Mouse (Mus musculus): ENCODE results near the gene Ehd1.

Gene Ehd1

DNA sequence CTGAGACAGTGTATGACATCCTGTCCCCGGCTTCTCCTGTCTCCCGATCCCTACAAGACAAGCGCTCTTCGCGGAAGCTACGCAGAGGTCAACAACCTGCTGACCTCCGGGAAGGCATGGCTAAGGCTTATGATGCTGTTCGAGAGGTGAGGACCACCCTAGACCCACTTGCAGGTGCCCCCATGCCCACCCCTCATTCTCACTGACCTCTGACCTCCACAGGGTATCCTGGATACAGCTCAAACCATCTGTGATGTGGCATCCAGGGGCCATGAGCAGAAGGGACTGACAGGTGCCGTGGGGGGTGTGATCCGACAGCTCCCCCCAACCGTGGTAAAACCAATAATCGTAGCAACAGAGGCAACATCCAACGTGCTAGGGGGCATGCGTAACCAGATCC, 15.1 kb upstream of the Ehd1 start:
- DNase-seq = peak in 1 of 2 experiments; percentile 15

GRCm38 (mm10) chr19:6262222-6262621, 14.3 kb upstream of the Ehd1 start:
- DNase-seq = peak; percentile 78 to 87

DNA sequence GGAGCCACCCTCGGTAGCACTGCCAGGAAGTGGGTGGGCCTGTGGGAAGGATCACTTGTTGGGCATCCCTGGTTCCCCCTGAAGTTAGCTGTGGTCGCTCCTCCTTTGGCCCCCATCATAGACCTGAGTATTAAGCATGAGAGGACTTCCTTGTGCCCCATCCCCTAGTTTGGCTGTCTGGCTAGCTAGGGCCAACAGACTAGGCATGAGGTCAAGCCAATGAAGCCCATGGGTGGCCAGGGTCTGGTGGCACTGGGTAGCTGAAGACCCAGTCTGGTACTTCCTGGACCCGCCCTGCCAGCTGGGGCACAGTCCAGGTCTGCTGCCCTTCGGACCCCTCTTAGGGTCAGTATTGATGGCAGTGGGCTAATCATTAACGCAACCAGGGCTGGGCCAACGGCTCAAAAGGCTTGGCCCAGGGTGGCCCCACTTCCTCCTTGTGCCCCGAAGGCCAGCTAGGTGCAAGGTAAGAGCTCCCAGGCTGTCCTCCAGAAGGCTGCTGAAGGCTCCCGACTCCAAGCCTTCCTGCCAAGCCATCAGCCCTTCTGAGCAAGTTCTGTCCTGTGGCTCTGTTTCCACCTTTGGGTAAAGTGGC, 13.6 kb upstream of the Ehd1 start:
- peak in 1 of 2 experiments; percentile 31 for DNase-seq

GRCm38 (mm10) chr19:6264200-6264599, 12.3 kb upstream of the Ehd1 start:
- DNase-seq = peak in 1 of 2 experiments; percentile 20

GRCm38 (mm10) chr19:6264945-6265344, 11.6 kb upstream of the Ehd1 start:
- DNase-seq = no peak

- DNase-seq = peak in 1 of 2 experiments; percentile 28
Observed at GRCm38 (mm10) chr19:6265727-6266182, 10.8 kb upstream of the Ehd1 start.

GRCm38 (mm10) chr19:6267306-6268169, 9.0 kb upstream of the Ehd1 start:
- peak; percentile 92 to 95 for DNase-seq

DNA sequence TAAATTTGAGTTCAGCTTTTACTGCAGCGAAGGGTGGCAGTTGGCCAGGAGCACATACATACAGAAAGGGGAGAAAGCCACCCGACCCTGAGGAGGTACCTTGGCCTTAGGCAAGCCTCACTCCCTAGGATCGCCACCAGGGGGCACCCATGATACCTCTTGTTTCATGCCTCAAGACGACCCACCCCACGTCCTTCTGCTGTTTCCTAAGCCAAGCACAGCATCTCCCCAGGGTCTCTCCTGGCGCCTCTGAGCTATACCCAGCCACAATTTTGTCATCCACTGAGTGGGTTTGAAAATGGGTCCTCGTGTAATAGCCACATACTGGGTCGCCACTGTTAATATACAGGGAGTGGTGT, 8.4 kb upstream of the Ehd1 start:
- peak; percentile 84 to 88 for DNase-seq

DNA sequence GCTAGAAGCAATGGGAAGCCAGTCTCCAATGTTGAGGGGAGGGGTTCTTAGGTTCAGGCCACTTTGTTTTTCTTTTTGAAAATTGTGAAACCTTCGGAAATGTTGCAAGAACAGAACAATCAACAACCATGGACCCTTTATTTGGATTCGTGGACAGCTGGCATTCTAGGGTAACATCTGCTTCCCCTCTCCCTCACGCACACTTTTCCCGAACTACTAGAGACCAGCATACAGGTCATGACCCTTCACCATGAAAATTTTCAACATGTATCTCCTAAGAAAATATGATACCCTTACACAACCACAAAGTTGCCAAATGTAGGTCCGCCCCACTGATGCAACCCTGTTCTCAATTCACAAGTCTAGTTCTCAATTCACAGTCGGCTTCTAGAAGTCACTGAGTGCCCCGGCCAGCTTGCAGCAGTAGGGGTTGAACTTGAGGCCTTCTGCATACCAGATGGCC, 7.8 kb upstream of the Ehd1 start:
- DNase-seq = peak in 1 of 2 experiments; percentile 19

DNA sequence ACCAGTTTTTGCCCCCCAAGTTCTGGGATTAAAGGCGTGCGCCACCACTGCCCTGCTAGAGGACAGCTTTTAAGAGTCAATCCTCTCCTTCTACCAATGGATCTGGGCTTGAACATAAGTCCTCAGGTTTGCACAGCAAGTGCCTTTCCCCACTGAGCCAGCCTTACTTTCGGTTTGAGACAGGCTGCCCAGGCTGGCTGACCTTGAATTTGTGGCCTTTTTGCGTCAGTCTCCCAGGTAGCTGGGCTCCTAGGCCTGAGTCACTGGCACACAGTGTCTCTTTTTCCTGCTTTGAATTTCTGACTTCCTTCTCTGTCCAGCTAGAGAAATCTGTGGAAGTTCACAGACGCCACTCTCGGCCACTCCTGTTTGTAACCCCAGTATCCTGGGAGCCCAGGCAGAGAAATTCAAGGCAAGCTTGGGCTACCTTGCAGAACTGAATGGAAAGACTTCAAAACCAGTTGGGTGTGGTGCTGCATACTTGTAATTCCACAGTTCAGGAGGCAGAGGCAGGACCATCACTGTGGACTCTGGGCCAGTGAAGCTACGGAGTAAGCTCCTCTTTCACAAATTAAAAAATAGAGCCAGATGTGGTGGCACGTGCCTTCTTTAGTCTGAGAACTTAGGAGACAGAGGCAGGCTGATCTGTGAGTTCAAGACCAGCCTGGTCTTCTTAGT, 6.6 kb upstream of the Ehd1 start:
- peak in 1 of 2 experiments; percentile 13 for DNase-seq

GRCm38 (mm10) chr19:6270661-6271060, 5.9 kb upstream of the Ehd1 start:
- DNase-seq = peak in 1 of 2 experiments; percentile 12

DNA sequence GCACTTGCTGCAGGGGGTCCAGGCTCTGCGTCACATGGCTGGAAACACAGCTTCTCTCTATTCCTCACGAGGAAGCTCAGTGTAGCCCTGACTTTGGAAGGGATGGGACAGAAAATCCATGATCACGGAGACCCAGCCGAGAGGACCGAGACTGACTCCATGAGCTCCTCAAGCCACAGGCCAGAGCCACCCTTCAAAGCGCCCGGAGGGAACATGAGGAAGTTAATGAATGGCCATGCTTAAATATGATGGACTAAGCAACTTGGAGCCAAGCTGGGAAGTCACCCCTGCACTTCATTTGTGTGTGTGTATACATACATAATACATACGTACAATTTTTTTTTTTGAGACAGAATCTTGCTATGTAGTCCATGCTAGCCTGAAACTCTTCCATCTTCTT, 5.3 kb upstream of the Ehd1 start:
- no peak for DNase-seq

- DNase-seq = no peak
Observed at GRCm38 (mm10) chr19:6272053-6272452, 4.5 kb upstream of the Ehd1 start.

GRCm38 (mm10) chr19:6272738-6273137, 3.8 kb upstream of the Ehd1 start:
- no peak for DNase-seq

DNA sequence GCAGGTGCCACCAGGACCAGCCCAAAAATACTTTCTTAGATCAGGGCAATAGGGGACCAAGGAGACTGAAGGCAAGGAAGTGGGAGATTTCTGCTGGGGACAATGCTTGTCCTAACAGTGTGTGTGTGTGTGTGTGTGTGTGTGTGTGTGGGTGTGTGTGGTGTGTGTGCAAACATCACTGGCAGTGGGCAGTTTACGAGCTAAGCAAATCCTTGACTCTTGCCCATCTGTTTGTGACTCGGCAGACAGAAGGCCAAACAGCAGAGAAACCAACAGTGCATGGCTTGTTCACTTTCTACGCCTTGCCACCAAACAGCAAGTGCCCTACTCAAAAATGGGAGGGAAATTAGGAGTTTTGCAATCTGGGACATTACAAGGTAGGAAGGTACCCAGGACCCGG, 2.9 kb upstream of the Ehd1 start:
- DNase-seq = peak in 1 of 2 experiments; percentile 39

DNA sequence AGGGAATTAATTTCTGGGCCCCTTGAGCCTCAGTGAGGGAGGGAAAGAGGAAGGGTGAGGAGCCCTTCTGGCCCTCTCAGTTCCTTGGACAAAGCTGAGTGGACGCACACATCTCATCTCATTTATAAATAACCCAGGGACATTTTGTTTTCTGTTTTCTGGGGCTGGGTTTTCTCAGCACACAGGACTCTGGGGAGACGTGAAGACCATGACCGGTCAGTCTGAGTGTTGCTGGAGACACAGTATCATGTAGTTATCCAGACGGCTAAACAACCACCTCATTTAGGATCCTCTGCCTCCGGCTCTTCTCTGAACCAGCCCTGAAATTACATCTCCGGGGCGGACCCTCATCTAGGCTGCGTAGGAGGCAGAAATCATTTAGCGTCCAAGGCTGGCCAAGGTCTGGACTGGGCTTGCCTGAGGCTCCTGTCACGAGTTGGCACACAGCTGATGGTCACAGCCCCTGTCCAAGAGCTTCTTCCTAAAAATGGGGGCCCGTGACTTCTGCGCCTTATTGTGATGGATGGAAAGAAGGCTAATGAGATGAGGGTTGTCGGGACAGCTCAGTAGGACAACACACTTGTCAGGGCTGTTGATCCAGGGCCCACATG, 2.4 kb upstream of the Ehd1 start:
- DNase-seq = peak in 1 of 2 experiments; percentile 41

GRCm38 (mm10) chr19:6275740-6276389, 660 bp upstream of the Ehd1 start:
- DNase-seq = no peak

DNA sequence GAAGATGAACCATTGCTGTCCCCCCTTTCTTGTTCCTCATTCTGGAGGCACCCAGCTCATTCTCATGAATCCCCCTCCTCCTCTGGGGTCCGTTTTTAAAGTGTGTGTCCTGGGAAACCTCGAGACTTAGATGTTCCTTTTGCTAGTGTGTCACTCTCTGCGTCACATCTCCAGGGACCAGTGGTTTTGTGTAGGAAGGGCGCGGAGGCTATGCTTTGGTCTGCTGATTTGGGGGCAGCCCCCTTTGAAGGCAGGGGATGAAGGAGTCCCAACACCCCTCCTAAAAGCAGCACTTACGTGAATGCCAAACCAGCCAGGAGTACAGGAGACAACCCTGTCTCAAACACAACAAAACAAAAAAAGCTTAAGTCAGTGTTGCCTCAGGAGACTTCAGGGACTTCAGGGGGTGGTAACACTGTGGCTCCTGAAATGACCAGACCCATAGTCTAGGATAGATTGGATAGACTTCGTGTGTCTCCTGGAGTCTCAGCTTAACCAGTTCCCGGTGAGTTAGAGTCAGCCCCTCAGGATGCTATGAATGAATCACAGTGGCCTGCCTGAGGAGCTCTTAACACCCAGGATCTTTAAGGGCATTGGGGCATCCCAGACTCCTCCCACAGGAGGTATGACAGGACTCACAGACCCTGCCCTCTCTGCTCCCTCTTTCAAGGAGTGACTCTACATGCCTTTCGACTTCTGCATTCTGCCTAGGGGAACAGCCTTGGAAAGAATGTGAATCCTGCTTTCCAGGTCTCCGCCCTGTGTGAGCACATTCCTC, 1.3 kb downstream of the Ehd1 start:
- DNase-seq = peak; percentile 66 to 76

DNA sequence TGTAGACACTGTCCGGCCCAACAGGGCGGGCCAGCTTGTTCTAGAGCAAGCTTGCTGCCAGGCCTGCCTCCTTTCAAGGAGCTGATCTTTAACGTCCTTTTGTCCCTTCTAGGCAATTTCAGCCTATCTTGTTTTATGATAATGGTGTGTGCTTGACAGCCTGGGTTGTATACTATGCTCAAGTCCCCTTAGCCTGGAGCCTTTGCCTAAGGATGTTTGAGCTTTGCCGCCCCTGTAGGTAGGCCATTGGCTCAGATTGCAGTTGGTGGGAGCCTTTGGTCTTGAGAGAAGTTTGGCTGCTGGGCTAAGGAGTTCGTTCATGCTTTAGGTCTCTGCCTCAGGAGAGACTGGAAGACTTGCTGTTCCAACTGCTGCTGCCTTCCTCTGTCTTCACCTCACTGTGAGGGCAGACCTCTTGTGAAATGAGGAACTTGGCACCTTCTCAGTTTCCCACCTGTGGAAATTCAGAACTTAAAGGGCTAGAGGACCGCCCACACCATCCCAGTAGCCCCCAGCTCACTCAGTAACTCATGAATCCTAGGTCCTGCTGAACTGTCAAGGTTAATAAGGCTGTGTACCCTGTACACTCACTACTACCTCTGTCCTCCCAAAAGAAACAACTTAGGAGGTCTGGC, 2.0 kb downstream of the Ehd1 start:
- no peak for DNase-seq

DNA sequence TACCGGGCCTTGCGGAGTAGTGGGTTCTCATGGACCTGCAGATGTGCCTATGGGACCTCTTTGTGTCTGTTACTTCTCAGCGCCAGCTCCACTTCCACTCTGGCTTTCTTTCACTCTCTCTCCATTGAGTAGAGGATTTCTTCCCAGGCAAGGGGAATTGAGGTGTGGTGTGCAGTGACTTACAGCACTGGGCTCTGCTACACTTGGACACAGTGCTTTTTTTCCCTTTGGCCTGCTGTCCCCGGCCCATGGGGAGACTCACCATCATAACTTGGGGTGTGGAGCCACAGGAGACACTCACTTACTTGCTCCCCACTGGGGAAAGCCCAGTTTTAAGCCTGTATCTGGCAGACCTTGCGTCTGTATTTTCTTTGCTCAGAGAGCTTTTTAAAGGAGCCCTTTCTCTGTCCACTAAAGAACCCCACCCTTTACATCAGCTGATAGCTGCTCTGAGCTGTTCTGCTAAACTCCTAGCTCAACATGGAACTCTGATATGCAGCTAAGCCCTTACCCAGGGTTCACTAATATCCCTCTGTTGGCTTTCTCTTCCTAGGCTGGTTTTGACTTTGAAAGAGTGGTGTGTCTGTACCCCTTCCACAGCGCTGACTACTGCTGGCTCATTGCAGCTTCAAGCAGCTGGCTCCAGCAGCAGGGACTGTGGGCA, 3.1 kb downstream of the Ehd1 start:
- DNase-seq = no peak

- no peak for DNase-seq
Observed at GRCm38 (mm10) chr19:6280554-6280953, 4.0 kb downstream of the Ehd1 start.
